Mouse (Mus musculus): Measurements from ENCODE around the gene Lce3f. TPM values are rescaled to one million over a fixed set of nuclear protein-coding genes. Genes with fewer than 3 reads are reported as not detected.

Lce3f gene
- polyA plus RNA-seq, 1 experiment: not detected

DNA sequence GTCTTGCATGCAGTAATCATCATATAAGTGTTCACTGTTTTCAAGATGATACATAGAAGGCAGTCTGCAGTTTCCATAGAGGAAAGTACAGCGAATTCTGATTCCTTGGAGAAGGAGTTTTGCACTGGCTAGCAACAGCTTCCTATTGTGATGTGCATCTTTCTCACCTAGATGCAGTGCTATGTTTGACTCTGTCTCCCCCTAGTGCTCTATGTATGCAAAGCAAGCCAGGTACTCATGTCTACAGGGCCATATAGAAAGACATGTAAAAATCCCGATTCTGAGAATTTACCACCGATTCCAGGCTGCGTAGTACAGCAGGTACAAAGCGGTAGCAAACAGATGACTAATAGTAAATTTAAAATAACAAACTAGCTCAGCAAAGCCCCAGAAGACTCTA, 39.4 kb downstream of the Lce3f start:
- H3K4me1 ChIP-seq (ENCODE audit: control insufficient read depth, insufficient read depth, insufficient read length, low read length): no peaks in the 10 kb centered on the region
- H3K27ac ChIP-seq (replicated peaks; ENCODE audit: low read depth, low read length): no peak overlapping the region
- H3K4me3 ChIP-seq (ENCODE audit: insufficient read depth, low read depth, low read length): no peak overlapping the region

Other genes with a start within 250 kb of the Lce3f start
- gene Lce1g, start 239.9 kb upstream of the Lce3f start, polyA plus RNA-seq (2012; ENCODE audit: insufficient read depth, insufficient read length, missing spikeins): not detected in 2 replicates
- gene Lce1h, start 227.2 kb upstream of the Lce3f start, polyA plus RNA-seq (2012; ENCODE audit: insufficient read depth, insufficient read length, missing spikeins): not detected in 2 replicates
- not detected in 2 replicates for gene Lce1i, start 213.3 kb upstream of the Lce3f start, polyA plus RNA-seq (2012; ENCODE audit: insufficient read depth, insufficient read length, missing spikeins)
- not detected in 2 replicates for gene Lce1j, start 201.7 kb upstream of the Lce3f start, polyA plus RNA-seq (2012; ENCODE audit: insufficient read depth, insufficient read length, missing spikeins)
- gene Lce1k, start 184.3 kb upstream of the Lce3f start, polyA plus RNA-seq (2012; ENCODE audit: insufficient read depth, insufficient read length, missing spikeins): not detected in 2 replicates
- gene Kprp, start 165.0 kb upstream of the Lce3f start, polyA plus RNA-seq (2012; ENCODE audit: insufficient read depth, insufficient read length, missing spikeins): not detected in 2 replicates
- gene Lce1l, start 140.9 kb upstream of the Lce3f start, polyA plus RNA-seq (2012; ENCODE audit: insufficient read depth, insufficient read length, missing spikeins): not detected in 2 replicates
- gene 2310050C09Rik, start 122.0 kb upstream of the Lce3f start, polyA plus RNA-seq (2012; ENCODE audit: insufficient read depth, insufficient read length, missing spikeins): not detected in 2 replicates
- not detected in 2 replicates for gene Lce3a, start 66.0 kb upstream of the Lce3f start, polyA plus RNA-seq (2012; ENCODE audit: insufficient read depth, insufficient read length, missing spikeins)
- not detected in 2 replicates for gene Lce3b, start 59.2 kb upstream of the Lce3f start, polyA plus RNA-seq (2012; ENCODE audit: insufficient read depth, insufficient read length, missing spikeins)
- gene Lce3c, start 47.7 kb upstream of the Lce3f start, polyA plus RNA-seq (2012; ENCODE audit: insufficient read depth, insufficient read length, missing spikeins): not detected in 2 replicates
- gene Lce3d, start 34.8 kb upstream of the Lce3f start, polyA plus RNA-seq (2012; ENCODE audit: insufficient read depth, insufficient read length, missing spikeins): not detected in 2 replicates
- gene Lce3e, start 25.2 kb upstream of the Lce3f start, polyA plus RNA-seq (2012; ENCODE audit: insufficient read depth, insufficient read length, missing spikeins): not detected in 2 replicates
- gene Crct1, start 23.5 kb downstream of the Lce3f start, polyA plus RNA-seq (2012; ENCODE audit: insufficient read depth, insufficient read length, missing spikeins): not detected in 2 replicates
- 3.5 TPM in 1 of 2 replicates, not detected in the other for gene Lce1m, start 26.8 kb downstream of the Lce3f start, polyA plus RNA-seq (2012; ENCODE audit: insufficient read depth, insufficient read length, missing spikeins)
- gene Gm4858, start 76.6 kb downstream of the Lce3f start, polyA plus RNA-seq (2012; ENCODE audit: insufficient read depth, insufficient read length, missing spikeins): not detected in 2 replicates
- gene Crnn, start 152.6 kb downstream of the Lce3f start, polyA plus RNA-seq (2012; ENCODE audit: insufficient read depth, insufficient read length, missing spikeins): not detected in 2 replicates
- 0.20 and 0.29 TPM in 2 replicates for gene Flg2, start 205.1 kb downstream of the Lce3f start, polyA plus RNA-seq (2012; ENCODE audit: insufficient read depth, insufficient read length, missing spikeins)